Mouse (Mus musculus) spleen, adult 2 months (tissue): ENCODE results near the gene Eral1.

Experiments used
- CTCF ChIP-seq: fragments of 200-500 bp; IDR thresholded peaks from 2 replicates; pipeline ENCODE4 v1.5.1; 2011; ENCODE audit warnings: mild to moderate bottlenecking, inconsistent platforms; ENCODE audit not compliant: insufficient read depth, insufficient read length, insufficient replicate concordance; ENCODE audit errors: extremely low read depth
- POLR2A ChIP-seq: fragments of 200-500 bp; IDR thresholded peaks from 2 replicates; pipeline ENCODE4 v1.6.1; 2011; ENCODE audit warnings: low read depth, low read length, inconsistent platforms

DNA sequence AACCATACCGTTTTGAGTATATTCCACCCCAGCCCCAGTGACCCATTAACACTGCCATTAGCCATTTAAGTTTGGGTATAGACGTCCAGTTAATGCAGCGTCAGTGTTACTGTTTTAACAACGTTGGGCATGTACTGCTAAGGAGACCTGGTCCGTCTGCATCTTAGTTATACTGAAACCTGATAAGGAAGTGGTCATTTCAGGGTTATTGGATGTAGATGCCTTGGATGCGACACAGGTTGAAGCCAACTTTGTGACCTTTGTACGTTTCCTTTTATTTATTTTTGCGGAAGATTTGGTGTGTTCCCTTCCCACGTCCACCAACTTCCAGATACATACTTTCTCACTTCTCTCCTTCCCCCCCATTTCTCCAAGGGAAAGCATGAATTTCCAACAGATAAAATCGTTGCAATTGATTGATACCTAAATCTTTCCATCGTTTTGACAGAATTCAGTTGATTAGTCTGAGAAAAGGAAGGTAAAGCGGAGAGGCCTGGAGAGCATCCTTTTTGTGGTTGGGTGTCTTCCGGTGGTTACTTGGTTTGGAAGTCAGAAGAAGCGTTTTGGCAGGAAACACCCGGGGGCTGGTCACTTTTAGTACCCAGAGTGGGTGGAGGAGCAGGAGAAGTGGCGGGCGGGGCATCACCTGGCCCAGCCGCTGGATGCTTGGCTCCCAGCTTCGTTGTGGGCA, 34.6 kb upstream of the Eral1 start:
- TF ChIP-seq POLR2A (no peak), CTCF (no peak)
